Mouse (Mus musculus): ENCODE measurements around the gene Nipsnap2. TPM values are rescaled to one million over a fixed set of nuclear protein-coding genes. Genes with fewer than 3 reads are reported as not detected.

The Nipsnap2 gene
- polyA plus RNA-seq, 1 experiment from 2014 or later, result 92.1 TPM

DNA sequence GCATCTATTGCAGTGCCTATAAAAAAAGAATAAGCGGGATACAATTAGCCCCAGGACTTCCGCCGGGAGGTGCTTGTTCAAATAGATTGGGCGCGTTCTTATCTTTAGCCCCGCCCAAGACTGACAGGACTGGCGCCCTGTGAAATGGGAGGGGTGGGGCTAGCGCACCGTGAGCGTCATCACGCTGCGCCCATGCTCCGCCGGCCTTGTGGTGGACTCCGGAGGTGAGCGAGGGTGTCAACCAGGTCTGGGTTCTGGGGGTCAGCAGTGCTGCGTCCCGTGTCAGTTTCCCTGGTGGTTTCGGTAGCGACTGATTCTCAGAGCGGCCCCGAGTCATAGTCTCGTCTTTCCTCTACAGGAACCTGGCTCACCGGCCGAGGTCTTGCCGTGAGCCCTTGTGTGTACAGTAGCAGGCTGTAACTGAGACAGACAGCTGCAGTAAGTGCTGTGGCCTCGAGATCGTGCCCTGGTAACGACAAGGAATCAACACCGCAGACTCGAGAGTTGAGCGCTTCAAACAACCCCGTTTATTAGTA, 9.5 kb upstream of the Nipsnap2 start, which contains the start of gene Mrps17:
Gene Mrps17 (plus strand): TSS at position 172 of the 536 bp plus-strand sequence.
- peak within 1 kb of the TSS; percentile 70 for H3K4me3 ChIP-seq (ENCODE audit: low read depth, low read length)
- H3K9ac ChIP-seq (replicated peaks; ENCODE audit: low read length), result peak within 1 kb of the TSS; percentile 71
- no peak within 1 kb of the TSS for H3K27ac ChIP-seq (replicated peaks; ENCODE audit: low read depth, low read length)
- H3K9me3 ChIP-seq (replicated peaks; ENCODE audit: control insufficient read depth, low read length), result no peaks in the 10 kb centered on the region
- peak; percentile 97 for DNase-seq (ENCODE audit: low spot score)
- peaks cover 6% of the 10 kb centered on the region; the same call in 1 of the 2 replicates for H3K36me3 ChIP-seq (replicated peaks; ENCODE audit: control insufficient read depth, insufficient read depth, low read depth, low read length)
- under 1% methylated on average over 33 of the region's 33 CpGs for WGBS
- peak; percentile 91 for ATAC-seq (replicated peaks; ENCODE audit: insufficient number of reproducible peaks, low FRiP score, low TSS enrichment, low read depth)
- H3K27me3 ChIP-seq (ENCODE audit: control insufficient read depth, insufficient read depth, low read length), result no peaks in the 10 kb centered on the region
- no peaks in the 10 kb centered on the region for H3K4me1 ChIP-seq (ENCODE audit: control insufficient read depth, insufficient read depth, low read length)
- peak within 1 kb of the TSS; percentile 71 for H3K4me2 ChIP-seq (ENCODE audit: low read depth, low read length)

DNA sequence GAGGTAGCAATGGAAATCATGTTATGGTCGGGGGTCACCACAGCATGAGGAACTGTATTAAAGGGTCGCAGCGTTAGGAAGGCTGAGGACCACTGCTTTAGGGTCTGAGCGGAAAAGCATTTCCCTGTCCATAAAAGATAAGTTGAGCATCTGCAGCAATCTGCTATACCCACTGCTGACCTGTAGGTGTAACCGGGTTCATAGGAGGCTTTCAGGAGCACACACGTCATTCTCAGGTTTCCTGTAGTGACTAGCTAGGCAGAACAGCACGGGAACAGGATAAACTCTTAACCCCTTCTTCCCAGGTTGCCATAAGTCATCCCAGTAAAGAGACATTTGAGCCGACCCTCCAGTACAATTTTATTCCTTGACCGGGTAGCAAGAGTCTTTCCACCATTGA, 7.8 kb upstream of the Nipsnap2 start:
- Histone ChIP-seq H3K4me3 (ENCODE audit: low read depth, low read length) (no peak overlapping the region), H3K4me1 (ENCODE audit: control insufficient read depth, insufficient read depth, low read length) (no peaks in the 10 kb centered on the region), H3K36me3 (replicated peaks; ENCODE audit: control insufficient read depth, insufficient read depth, low read depth, low read length) (peaks cover 6% of the 10 kb centered on the region; the same call in 1 of the 2 replicates), H3K9me3 (replicated peaks; ENCODE audit: control insufficient read depth, low read length) (no peaks in the 10 kb centered on the region), H3K4me2 (ENCODE audit: low read depth, low read length) (no peak overlapping the region), H3K27ac (replicated peaks; ENCODE audit: low read depth, low read length) (no peak overlapping the region), H3K27me3 (ENCODE audit: control insufficient read depth, insufficient read depth, low read length) (no peaks in the 10 kb centered on the region), H3K9ac (replicated peaks; ENCODE audit: low read length) (no peak overlapping the region)
- no peak for DNase-seq (ENCODE audit: low spot score)
- no peak for ATAC-seq (replicated peaks; ENCODE audit: insufficient number of reproducible peaks, low FRiP score, low TSS enrichment, low read depth)
- WGBS, result 79% methylated on average over 9 of the region's 9 CpGs

DNA sequence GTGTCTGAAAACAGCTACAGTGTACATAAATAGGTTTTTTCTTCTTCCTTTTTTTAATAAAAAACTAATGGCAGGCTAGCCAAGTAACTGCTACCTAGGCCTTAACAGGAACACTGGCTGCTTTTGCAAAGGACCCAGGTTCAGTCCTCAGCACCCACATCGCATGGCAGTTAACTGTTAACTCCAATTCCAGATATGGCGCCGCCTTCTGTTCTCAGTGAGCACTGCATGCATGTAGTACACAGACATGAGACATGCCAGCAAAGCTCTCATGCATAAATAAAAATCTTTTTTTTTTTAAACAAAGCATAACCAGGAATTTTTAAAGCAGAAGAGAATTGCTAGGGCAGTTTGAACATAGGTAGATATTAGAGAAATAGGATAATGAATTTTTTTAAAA, 4.7 kb upstream of the Nipsnap2 start:
- ATAC-seq (replicated peaks; ENCODE audit: insufficient number of reproducible peaks, low FRiP score, low TSS enrichment, low read depth) (no peak), DNase-seq (ENCODE audit: low spot score) (no peak)
- Histone ChIP-seq H3K4me2 (ENCODE audit: low read depth, low read length) (no peak overlapping the region), H3K4me1 (ENCODE audit: control insufficient read depth, insufficient read depth, low read length) (no peaks in the 10 kb centered on the region), H3K4me3 (ENCODE audit: low read depth, low read length) (no peak overlapping the region), H3K36me3 (replicated peaks; ENCODE audit: control insufficient read depth, insufficient read depth, low read depth, low read length) (peaks cover 6% of the 10 kb centered on the region; the same call in 1 of the 2 replicates), H3K9me3 (replicated peaks; ENCODE audit: control insufficient read depth, low read length) (no peaks in the 10 kb centered on the region), H3K27me3 (ENCODE audit: control insufficient read depth, insufficient read depth, low read length) (no peaks in the 10 kb centered on the region), H3K9ac (replicated peaks; ENCODE audit: low read length) (no peak overlapping the region), H3K27ac (replicated peaks; ENCODE audit: low read depth, low read length) (no peak overlapping the region)
- WGBS, result 86% methylated on average over 3 of the region's 3 CpGs

DNA sequence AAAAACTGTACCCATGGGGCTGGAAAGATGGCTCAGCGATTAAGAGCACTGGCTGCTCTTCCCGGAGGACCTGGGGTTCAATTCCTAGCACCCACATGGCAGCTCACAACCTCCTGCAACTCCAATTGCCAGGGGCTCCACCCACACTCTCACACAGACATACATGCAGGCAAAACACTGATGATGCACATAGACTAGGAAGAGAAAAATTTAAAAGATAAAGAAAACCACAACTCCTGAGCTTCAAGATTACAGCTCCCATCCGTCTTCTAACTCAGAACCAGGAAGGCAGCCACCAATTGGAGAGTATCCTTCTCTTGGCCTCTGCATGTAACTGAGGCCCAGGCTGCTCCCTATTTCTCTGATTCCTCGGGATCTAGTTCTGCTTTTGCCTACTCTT, 595 bp upstream of the Nipsnap2 start:
- ATAC-seq (replicated peaks; ENCODE audit: insufficient number of reproducible peaks, low FRiP score, low TSS enrichment, low read depth), result no peak
- no peaks in the 10 kb centered on the region for H3K4me1 ChIP-seq (ENCODE audit: control insufficient read depth, insufficient read depth, low read length)
- H3K36me3 ChIP-seq (replicated peaks; ENCODE audit: control insufficient read depth, insufficient read depth, low read depth, low read length), result no peaks in the 10 kb centered on the region
- H3K9me3 ChIP-seq (replicated peaks; ENCODE audit: control insufficient read depth, low read length), result no peaks in the 10 kb centered on the region
- no peak for DNase-seq (ENCODE audit: low spot score)
- peak overlapping the region; percentile 59; the same call in 1 of the 2 replicates for H3K4me2 ChIP-seq (ENCODE audit: low read depth, low read length)
- H3K4me3 ChIP-seq (ENCODE audit: low read depth, low read length), result peak overlapping the region; percentile 91; the same call in 1 of the 2 replicates
- H3K9ac ChIP-seq (replicated peaks; ENCODE audit: low read length), result peak overlapping the region; percentile 95; the same call in 1 of the 2 replicates
- no peaks in the 10 kb centered on the region for H3K27me3 ChIP-seq (ENCODE audit: control insufficient read depth, insufficient read depth, low read length)
- no peak overlapping the region for H3K27ac ChIP-seq (replicated peaks; ENCODE audit: low read depth, low read length)
- WGBS, result 53% methylated on average over 4 of the region's 4 CpGs

- no peaks in the 10 kb centered on the region for H3K27me3 ChIP-seq (ENCODE audit: control insufficient read depth, insufficient read depth, low read length)
- H3K4me3 ChIP-seq (ENCODE audit: low read depth, low read length), result peak overlapping the region; percentile 91
- no peak overlapping the region for H3K27ac ChIP-seq (replicated peaks; ENCODE audit: low read depth, low read length)
- no peaks in the 10 kb centered on the region for H3K36me3 ChIP-seq (replicated peaks; ENCODE audit: control insufficient read depth, insufficient read depth, low read depth, low read length)
- peak overlapping the region; percentile 59 for H3K4me2 ChIP-seq (ENCODE audit: low read depth, low read length)
- peak; percentile 10 for DNase-seq (ENCODE audit: low spot score)
- no peaks in the 10 kb centered on the region for H3K9me3 ChIP-seq (replicated peaks; ENCODE audit: control insufficient read depth, low read length)
- H3K9ac ChIP-seq (replicated peaks; ENCODE audit: low read length), result peak overlapping the region; percentile 95
- WGBS, result 30% methylated on average over 7 of the region's 7 CpGs
- no peak for ATAC-seq (replicated peaks; ENCODE audit: insufficient number of reproducible peaks, low FRiP score, low TSS enrichment, low read depth)
- no peaks in the 10 kb centered on the region for H3K4me1 ChIP-seq (ENCODE audit: control insufficient read depth, insufficient read depth, low read length)
These were observed 1.0 kb downstream of the Nipsnap2 start for GRCm38 (mm10) chr5:129725774-129726392.

- ATAC-seq (replicated peaks; ENCODE audit: insufficient number of reproducible peaks, low FRiP score, low TSS enrichment, low read depth), result no peak
- H3K4me3 ChIP-seq (ENCODE audit: low read depth, low read length), result no peak overlapping the region
These were observed 1.9 kb downstream of the Nipsnap2 start for GRCm38 (mm10) chr5:129726784-129727183.

GRCm38 (mm10) chr5:129729286-129729685, 4.4 kb downstream of the Nipsnap2 start:
- no peak overlapping the region for H3K27ac ChIP-seq (replicated peaks; ENCODE audit: low read depth, low read length)
- no peak overlapping the region for H3K4me2 ChIP-seq (ENCODE audit: low read depth, low read length)
- H3K4me1 ChIP-seq (ENCODE audit: control insufficient read depth, insufficient read depth, low read length), result no peaks in the 10 kb centered on the region
- H3K4me3 ChIP-seq (ENCODE audit: low read depth, low read length), result no peak overlapping the region
- no peaks in the 10 kb centered on the region for H3K27me3 ChIP-seq (ENCODE audit: control insufficient read depth, insufficient read depth, low read length)
- no peaks in the 10 kb centered on the region for H3K9me3 ChIP-seq (replicated peaks; ENCODE audit: control insufficient read depth, low read length)
- WGBS, result 65% methylated on average over 11 of the region's 11 CpGs
- no peak for ATAC-seq (replicated peaks; ENCODE audit: insufficient number of reproducible peaks, low FRiP score, low TSS enrichment, low read depth)
- no peak for DNase-seq (ENCODE audit: low spot score)
- H3K9ac ChIP-seq (replicated peaks; ENCODE audit: low read length), result no peak overlapping the region
- H3K36me3 ChIP-seq (replicated peaks; ENCODE audit: control insufficient read depth, insufficient read depth, low read depth, low read length), result no peaks in the 10 kb centered on the region

More at GRCm38 (mm10) chr5:129726784-129727183, 1.9 kb downstream of the Nipsnap2 start:
- WGBS, result 70% methylated on average over 3 of the region's 3 CpGs
- DNase-seq (ENCODE audit: low spot score), result no peak
- Histone ChIP-seq H3K4me2 (ENCODE audit: low read depth, low read length) (no peak overlapping the region), H3K27ac (replicated peaks; ENCODE audit: low read depth, low read length) (no peak overlapping the region), H3K36me3 (replicated peaks; ENCODE audit: control insufficient read depth, insufficient read depth, low read depth, low read length) (no peaks in the 10 kb centered on the region), H3K9me3 (replicated peaks; ENCODE audit: control insufficient read depth, low read length) (no peaks in the 10 kb centered on the region), H3K27me3 (ENCODE audit: control insufficient read depth, insufficient read depth, low read length) (no peaks in the 10 kb centered on the region), H3K9ac (replicated peaks; ENCODE audit: low read length) (no peak overlapping the region), H3K4me1 (ENCODE audit: control insufficient read depth, insufficient read depth, low read length) (no peaks in the 10 kb centered on the region)

- H3K27me3 ChIP-seq (ENCODE audit: control insufficient read depth, insufficient read depth, low read length), result no peaks in the 10 kb centered on the region
- 64% methylated on average over 11 of the region's 11 CpGs for WGBS
- DNase-seq (ENCODE audit: low spot score) (no peak), ATAC-seq (replicated peaks; ENCODE audit: insufficient number of reproducible peaks, low FRiP score, low TSS enrichment, low read depth) (no peak)
- no peaks in the 10 kb centered on the region for H3K9me3 ChIP-seq (replicated peaks; ENCODE audit: control insufficient read depth, low read length)
- H3K4me1 ChIP-seq (ENCODE audit: control insufficient read depth, insufficient read depth, low read length), result no peaks in the 10 kb centered on the region
- no peak overlapping the region for H3K9ac ChIP-seq (replicated peaks; ENCODE audit: low read length)
- no peaks in the 10 kb centered on the region for H3K36me3 ChIP-seq (replicated peaks; ENCODE audit: control insufficient read depth, insufficient read depth, low read depth, low read length)
- H3K27ac ChIP-seq (replicated peaks; ENCODE audit: low read depth, low read length), result no peak overlapping the region
- no peak overlapping the region for H3K4me2 ChIP-seq (ENCODE audit: low read depth, low read length)
- H3K4me3 ChIP-seq (ENCODE audit: low read depth, low read length), result no peak overlapping the region
These were observed 5.5 kb downstream of the Nipsnap2 start for GRCm38 (mm10) chr5:129730344-129730743.

All from embryonic facial prominence, embryonic 11.5 days (tissue).